Mouse (Mus musculus): ENCODE data around the gene Il20rb. TPM values are rescaled to one million over a fixed set of nuclear protein-coding genes. Genes with fewer than 3 reads are reported as not detected.

Gene Il20rb
- polyA plus RNA-seq (2015; fragmentation: Illumina TruSeq; extraction: RNeasy Lipid Tissue Mini Kit (QIAGEN cat#74804); ENCODE audit: low read depth, low replicate concordance) = 1.7 TPM

GRCm38 (mm10) chr9:100486431-100486830, at the start of gene Il20rb:
Gene Il20rb, minus strand, starts transcription at chr9:100486788.

Other genes starting within 250 kb of the Il20rb start
- 54.1 TPM for gene Nck1, start 59.3 kb upstream of the Il20rb start, polyA plus RNA-seq (2015; fragmentation: Illumina TruSeq; extraction: RNeasy Lipid Tissue Mini Kit (QIAGEN cat#74804); ENCODE audit: low read depth, low replicate concordance)
- 39.8 TPM for gene Slc35g2, start 84.3 kb upstream of the Il20rb start, polyA plus RNA-seq (2015; fragmentation: Illumina TruSeq; extraction: RNeasy Lipid Tissue Mini Kit (QIAGEN cat#74804); ENCODE audit: low read depth, low replicate concordance)
- 17.4 TPM for gene Stag1, start 111.0 kb upstream of the Il20rb start, polyA plus RNA-seq (2015; fragmentation: Illumina TruSeq; extraction: RNeasy Lipid Tissue Mini Kit (QIAGEN cat#74804); ENCODE audit: low read depth, low replicate concordance)

All from brain, adult 10 weeks (tissue).